Mouse (Mus musculus) cortical plate, adult 2 months (tissue): ENCODE measurements around the gene Blnk.

Experiments
- CTCF ChIP-seq: fragments of 200-500 bp; IDR thresholded peaks from 2 replicates; pipeline ENCODE4 v1.5.1; 2011; ENCODE audit warnings: mild to moderate bottlenecking, control low read depth, low read length; ENCODE audit not compliant: insufficient read depth; ENCODE audit errors: extremely low read depth
- POLR2A ChIP-seq: fragments of 200-500 bp; IDR thresholded peaks from 2 replicates; pipeline ENCODE4 v1.6.1; 2011; ENCODE audit warnings: mild to moderate bottlenecking, low read length, control low read depth; ENCODE audit not compliant: insufficient read depth; ENCODE audit errors: extremely low read depth

GRCm38 (mm10) chr19:40964936-40965850 is 29.1 kb downstream of the Blnk start:
- TF ChIP-seq CTCF (no peak), POLR2A (no peak)
